Mouse (Mus musculus): ENCODE measurements around the gene Mark3. TPM values are rescaled to one million over a fixed set of nuclear protein-coding genes. Genes with fewer than 3 reads are reported as not detected.

The Mark3 gene
- polyA plus RNA-seq (2014; fragmentation: Nextera tagmentation; extraction: Ambion mirVana) = 63.4 and 70.5 TPM in 2 replicates

GRCm38 (mm10) chr12:111574074-111574886 is at the start of gene Mark3:
Gene Mark3, plus strand, starts transcription at chr12:111574523.
- Histone ChIP-seq H3K4me2 (ENCODE audit: low read depth, low read length) (peak within 1 kb of the TSS; percentile 87), H3K4me3 (ENCODE audit: low read depth, low read length) (peak within 1 kb of the TSS; percentile 99), H3K4me1 (ENCODE audit: control insufficient read depth, insufficient read depth, low read length) (no peaks in the 10 kb centered on the region; the same call in 1 of the 2 replicates), H3K9ac (replicated peaks; ENCODE audit: low read length) (peak within 1 kb of the TSS; percentile 96), H3K27ac (replicated peaks; ENCODE audit: low read depth, low read length) (peak within 1 kb of the TSS; percentile 86), H3K27me3 (ENCODE audit: control insufficient read depth, insufficient read depth, low read length) (no peaks in the 10 kb centered on the region), H3K36me3 (replicated peaks; ENCODE audit: control insufficient read depth, insufficient read depth, low read depth, low read length) (no peaks in the 10 kb centered on the region), H3K9me3 (replicated peaks; ENCODE audit: control insufficient read depth, low read length) (no peaks in the 10 kb centered on the region)
- DNase-seq (ENCODE audit: low spot score) (peak; percentile 98), ATAC-seq (replicated peaks; ENCODE audit: insufficient number of reproducible peaks, low FRiP score, low TSS enrichment, low read depth) (peak; percentile 98)
- under 1% methylated on average over 55 of the region's 75 CpGs for WGBS

- WGBS = 76% methylated on average over 3 of the region's 3 CpGs
- Histone ChIP-seq H3K36me3 (replicated peaks; ENCODE audit: control insufficient read depth, insufficient read depth, low read depth, low read length) (no peaks in the 10 kb centered on the region), H3K27ac (replicated peaks; ENCODE audit: low read depth, low read length) (no peak overlapping the region), H3K4me2 (ENCODE audit: low read depth, low read length) (no peak overlapping the region), H3K9ac (replicated peaks; ENCODE audit: low read length) (no peak overlapping the region), H3K27me3 (ENCODE audit: control insufficient read depth, insufficient read depth, low read length) (no peaks in the 10 kb centered on the region), H3K4me1 (ENCODE audit: control insufficient read depth, insufficient read depth, low read length) (no peaks in the 10 kb centered on the region), H3K4me3 (ENCODE audit: low read depth, low read length) (no peak overlapping the region), H3K9me3 (replicated peaks; ENCODE audit: control insufficient read depth, low read length) (no peaks in the 10 kb centered on the region)
- ATAC-seq (replicated peaks; ENCODE audit: insufficient number of reproducible peaks, low FRiP score, low TSS enrichment, low read depth) (no peak), DNase-seq (ENCODE audit: low spot score) (no peak)
Observed at GRCm38 (mm10) chr12:111524883-111525282, 49.4 kb upstream of the Mark3 start.

GRCm38 (mm10) chr12:111527643-111528281 is 46.6 kb upstream of the Mark3 start:
- no peak overlapping the region for H3K4me2 ChIP-seq (ENCODE audit: low read depth, low read length)
- no peaks in the 10 kb centered on the region for H3K9me3 ChIP-seq (replicated peaks; ENCODE audit: control insufficient read depth, low read length)
- H3K4me1 ChIP-seq (ENCODE audit: control insufficient read depth, insufficient read depth, low read length) = no peaks in the 10 kb centered on the region
- no peak for ATAC-seq (replicated peaks; ENCODE audit: insufficient number of reproducible peaks, low FRiP score, low TSS enrichment, low read depth)
- H3K4me3 ChIP-seq (ENCODE audit: low read depth, low read length) = no peak overlapping the region
- H3K9ac ChIP-seq (replicated peaks; ENCODE audit: low read length) = no peak overlapping the region
- no peaks in the 10 kb centered on the region for H3K27me3 ChIP-seq (ENCODE audit: control insufficient read depth, insufficient read depth, low read length)
- H3K36me3 ChIP-seq (replicated peaks; ENCODE audit: control insufficient read depth, insufficient read depth, low read depth, low read length) = no peaks in the 10 kb centered on the region
- no peak overlapping the region for H3K27ac ChIP-seq (replicated peaks; ENCODE audit: low read depth, low read length)
- DNase-seq (ENCODE audit: low spot score) = no peak
- 67% methylated on average over 8 of the region's 8 CpGs for WGBS

GRCm38 (mm10) chr12:111529192-111529591 is 45.1 kb upstream of the Mark3 start:
- H3K4me2 ChIP-seq (ENCODE audit: low read depth, low read length) = no peak overlapping the region
- no peak overlapping the region for H3K9ac ChIP-seq (replicated peaks; ENCODE audit: low read length)
- DNase-seq (ENCODE audit: low spot score) (no peak), ATAC-seq (replicated peaks; ENCODE audit: insufficient number of reproducible peaks, low FRiP score, low TSS enrichment, low read depth) (no peak)
- H3K9me3 ChIP-seq (replicated peaks; ENCODE audit: control insufficient read depth, low read length) = no peaks in the 10 kb centered on the region
- H3K27ac ChIP-seq (replicated peaks; ENCODE audit: low read depth, low read length) = no peak overlapping the region
- WGBS = 22% methylated on average over 8 of the region's 8 CpGs
- H3K27me3 ChIP-seq (ENCODE audit: control insufficient read depth, insufficient read depth, low read length) = no peaks in the 10 kb centered on the region
- H3K36me3 ChIP-seq (replicated peaks; ENCODE audit: control insufficient read depth, insufficient read depth, low read depth, low read length) = no peaks in the 10 kb centered on the region
- H3K4me3 ChIP-seq (ENCODE audit: low read depth, low read length) = no peak overlapping the region
- no peaks in the 10 kb centered on the region for H3K4me1 ChIP-seq (ENCODE audit: control insufficient read depth, insufficient read depth, low read length)

- Histone ChIP-seq H3K36me3 (replicated peaks; ENCODE audit: control insufficient read depth, insufficient read depth, low read depth, low read length) (no peaks in the 10 kb centered on the region), H3K9me3 (replicated peaks; ENCODE audit: control insufficient read depth, low read length) (no peaks in the 10 kb centered on the region), H3K4me3 (ENCODE audit: low read depth, low read length) (no peak overlapping the region), H3K4me2 (ENCODE audit: low read depth, low read length) (no peak overlapping the region), H3K9ac (replicated peaks; ENCODE audit: low read length) (no peak overlapping the region), H3K27ac (replicated peaks; ENCODE audit: low read depth, low read length) (no peak overlapping the region), H3K4me1 (ENCODE audit: control insufficient read depth, insufficient read depth, low read length) (no peaks in the 10 kb centered on the region), H3K27me3 (ENCODE audit: control insufficient read depth, insufficient read depth, low read length) (no peaks in the 10 kb centered on the region)
- WGBS = 62% methylated on average over 11 of the region's 11 CpGs
- DNase-seq (ENCODE audit: low spot score) (no peak), ATAC-seq (replicated peaks; ENCODE audit: insufficient number of reproducible peaks, low FRiP score, low TSS enrichment, low read depth) (no peak)
Observed at GRCm38 (mm10) chr12:111533096-111533794, 41.1 kb upstream of the Mark3 start.

- ATAC-seq (replicated peaks; ENCODE audit: insufficient number of reproducible peaks, low FRiP score, low TSS enrichment, low read depth) (no peak), DNase-seq (ENCODE audit: low spot score) (no peak)
- Histone ChIP-seq H3K9ac (replicated peaks; ENCODE audit: low read length) (no peak overlapping the region), H3K4me3 (ENCODE audit: low read depth, low read length) (no peak overlapping the region), H3K4me2 (ENCODE audit: low read depth, low read length) (no peak overlapping the region), H3K4me1 (ENCODE audit: control insufficient read depth, insufficient read depth, low read length) (no peaks in the 10 kb centered on the region), H3K9me3 (replicated peaks; ENCODE audit: control insufficient read depth, low read length) (no peaks in the 10 kb centered on the region), H3K27ac (replicated peaks; ENCODE audit: low read depth, low read length) (no peak overlapping the region), H3K27me3 (ENCODE audit: control insufficient read depth, insufficient read depth, low read length) (no peaks in the 10 kb centered on the region), H3K36me3 (replicated peaks; ENCODE audit: control insufficient read depth, insufficient read depth, low read depth, low read length) (peaks cover 7% of the 10 kb centered on the region; the same call in 1 of the 2 replicates)
- 61% methylated on average over 6 of the region's 6 CpGs for WGBS
Observed at GRCm38 (mm10) chr12:111535281-111535680, 39.0 kb upstream of the Mark3 start.

GRCm38 (mm10) chr12:111535762-111536161 is 38.6 kb upstream of the Mark3 start:
- Histone ChIP-seq H3K9ac (replicated peaks; ENCODE audit: low read length) (no peak overlapping the region), H3K4me3 (ENCODE audit: low read depth, low read length) (no peak overlapping the region), H3K4me2 (ENCODE audit: low read depth, low read length) (no peak overlapping the region), H3K36me3 (replicated peaks; ENCODE audit: control insufficient read depth, insufficient read depth, low read depth, low read length) (peaks cover 7% of the 10 kb centered on the region; the same call in 1 of the 2 replicates), H3K27me3 (ENCODE audit: control insufficient read depth, insufficient read depth, low read length) (no peaks in the 10 kb centered on the region), H3K27ac (replicated peaks; ENCODE audit: low read depth, low read length) (no peak overlapping the region), H3K9me3 (replicated peaks; ENCODE audit: control insufficient read depth, low read length) (no peaks in the 10 kb centered on the region), H3K4me1 (ENCODE audit: control insufficient read depth, insufficient read depth, low read length) (no peaks in the 10 kb centered on the region)
- DNase-seq (ENCODE audit: low spot score) (no peak), ATAC-seq (replicated peaks; ENCODE audit: insufficient number of reproducible peaks, low FRiP score, low TSS enrichment, low read depth) (no peak)
- WGBS = 81% methylated on average over 5 of the region's 5 CpGs
